ENCODE assay signal across 10 mouse cellular contexts in the genomic region with DNA sequence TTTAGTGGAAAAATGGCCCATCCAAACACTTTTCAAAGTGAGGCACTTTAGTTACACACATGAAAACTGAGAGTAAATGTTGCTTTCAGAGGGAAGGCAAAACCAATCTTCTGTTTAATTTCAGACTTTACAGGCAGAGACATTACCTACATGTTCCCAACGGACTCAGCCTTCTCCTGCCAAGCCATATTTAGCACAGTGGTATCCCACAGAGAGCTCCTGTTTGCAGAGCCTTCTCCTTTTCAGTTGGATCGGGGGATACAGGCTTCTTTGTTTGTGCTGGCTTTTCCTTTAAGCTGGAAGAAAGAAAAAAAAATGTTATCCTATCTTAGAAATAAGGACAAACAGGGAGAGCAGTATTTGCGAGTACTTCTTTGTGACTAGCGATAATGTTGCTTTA.
DNase-seq lines count a peak whose midpoint lies in the region; ATAC-seq and TF ChIP-seq lines count a peak whose summit lies in the region.
"Had no signal": no experiment of that assay in that cellular context is flagged by ENCODE, and none has a peak within 500 bp of the region (broad histone marks: within the 10 kb centered on the region; RNA-seq: fewer than 3 reads in every experiment).

No protein-coding gene starts in this region.

- no peak overlapping the region for H3K4me3 ChIP-seq in heart, postnatal 0 days (ENCODE audit: low read depth, low read length)
- H3K4me3 ChIP-seq in heart, embryonic 11.5 days (ENCODE audit: low read depth, low read length), result no peak overlapping the region
- no peak overlapping the region for H3K4me3 ChIP-seq in midbrain, postnatal 0 days (ENCODE audit: low read depth, low read length)
- no peak overlapping the region for H3K4me3 ChIP-seq in midbrain, embryonic 14.5 days (replicated peaks; ENCODE audit: low read depth, low read length)
- no peak overlapping the region for H3K4me3 ChIP-seq in layer of hippocampus, adult 2 months
- H3K4me3 ChIP-seq in forebrain, embryonic 14.5 days (ENCODE audit: low read depth, low read length), result no peak overlapping the region
- H3K4me3 ChIP-seq: liver, embryonic 13.5 days had no signal

- TF ChIP-seq CTCF in heart, postnatal 0 days (IDR thresholded peaks at IDR 0.05; ENCODE audit: low read depth), result no peak
- TF ChIP-seq CTCF in midbrain, postnatal 0 days (IDR thresholded peaks at IDR 0.05), result no peak
- TF ChIP-seq CTCF in layer of hippocampus, adult 2 months (conservative IDR thresholded peaks at IDR 0.05), result no peak

- TF ChIP-seq EP300 in heart, postnatal 0 days (IDR thresholded peaks at IDR 0.05; ENCODE audit: low read depth), result no peak

- no peaks in the 10 kb centered on the region for H3K36me3 ChIP-seq in heart, postnatal 0 days (replicated peaks; ENCODE audit: control insufficient read depth, insufficient read depth, low read length)
- no peaks in the 10 kb centered on the region for H3K36me3 ChIP-seq in heart, embryonic 11.5 days (ENCODE audit: control insufficient read depth, insufficient read depth, low read length)
- no peaks in the 10 kb centered on the region for H3K36me3 ChIP-seq in midbrain, postnatal 0 days (ENCODE audit: insufficient read depth, low read length)
- H3K36me3 ChIP-seq in midbrain, embryonic 14.5 days (ENCODE audit: control insufficient read depth, insufficient read depth, low read length), result no peaks in the 10 kb centered on the region
- no peaks in the 10 kb centered on the region for H3K36me3 ChIP-seq in forebrain, embryonic 14.5 days (ENCODE audit: control insufficient read depth, insufficient read depth, low read length)
- H3K36me3 ChIP-seq: liver, embryonic 13.5 days had no signal

- H3K9me3 ChIP-seq in heart, postnatal 0 days (replicated peaks; ENCODE audit: control insufficient read depth, low read length), result no peaks in the 10 kb centered on the region
- no peaks in the 10 kb centered on the region for H3K9me3 ChIP-seq in heart, embryonic 11.5 days (replicated peaks; ENCODE audit: control insufficient read depth, low read length)
- H3K9me3 ChIP-seq in midbrain, postnatal 0 days (ENCODE audit: low read length), result no peaks in the 10 kb centered on the region
- H3K9me3 ChIP-seq in midbrain, embryonic 14.5 days (ENCODE audit: control insufficient read depth, low read length), result 0 out of 2 replicates have a peak, but pooled peaks cover 5% of the 10 kb centered on the region
- no peaks in the 10 kb centered on the region for H3K9me3 ChIP-seq in forebrain, embryonic 14.5 days (replicated peaks; ENCODE audit: control insufficient read depth, low read length)
- H3K9me3 ChIP-seq: liver, embryonic 13.5 days had no signal

- no peak overlapping the region for H3K27ac ChIP-seq in heart, postnatal 0 days (ENCODE audit: low read depth)
- no peak overlapping the region for H3K27ac ChIP-seq in heart, embryonic 11.5 days (ENCODE audit: low read depth, low read length)
- H3K27ac ChIP-seq in midbrain, postnatal 0 days (ENCODE audit: low read depth, low read length), result no peak overlapping the region
- no peak overlapping the region for H3K27ac ChIP-seq in midbrain, embryonic 14.5 days (replicated peaks; ENCODE audit: low read depth, low read length)
- no peak overlapping the region for H3K27ac ChIP-seq in layer of hippocampus, adult 2 months
- no peak overlapping the region for H3K27ac ChIP-seq in forebrain, embryonic 14.5 days (ENCODE audit: low read depth, low read length)
- H3K27ac ChIP-seq: liver, embryonic 13.5 days had no signal

- H3K27me3 ChIP-seq in heart, postnatal 0 days (ENCODE audit: control insufficient read depth, insufficient read depth, low read length), result no peaks in the 10 kb centered on the region
- no peaks in the 10 kb centered on the region for H3K27me3 ChIP-seq in heart, embryonic 11.5 days (ENCODE audit: control insufficient read depth, insufficient read depth, low read length)
- H3K27me3 ChIP-seq in midbrain, postnatal 0 days (ENCODE audit: insufficient read depth, low read length), result no peaks in the 10 kb centered on the region
- no peaks in the 10 kb centered on the region for H3K27me3 ChIP-seq in midbrain, embryonic 14.5 days (ENCODE audit: control insufficient read depth, insufficient read depth, low read length)
- H3K27me3 ChIP-seq in forebrain, embryonic 14.5 days (replicated peaks; ENCODE audit: control insufficient read depth, insufficient read depth, low read length), result no peaks in the 10 kb centered on the region
- H3K27me3 ChIP-seq: liver, embryonic 13.5 days had no signal

- DNase-seq in heart, postnatal 0 days (ENCODE audit: low spot score), result no peak
- peak; percentile 10 for DNase-seq in midbrain, postnatal 0 days (ENCODE audit: low spot score)
- no peak for DNase-seq in midbrain, embryonic 14.5 days
- peak; percentile 46 to 69 for DNase-seq in cerebellum, postnatal 14 days
- no peak for DNase-seq in layer of hippocampus, adult 2 months (ENCODE audit: low spot score in 2 of 2)
- DNase-seq in forebrain, embryonic 14.5 days (ENCODE audit: low spot score), result no peak
- DNase-seq: kidney, adult 18-20 months; liver, embryonic 13.5 days; right cerebral cortex, postnatal 25 days had no signal

- ATAC-seq in heart, postnatal 0 days (ENCODE audit: insufficient read depth, low read depth), result no peak
- ATAC-seq in heart, embryonic 11.5 days (replicated peaks; ENCODE audit: insufficient number of reproducible peaks, low FRiP score, low TSS enrichment), result no peak
- ATAC-seq in midbrain, postnatal 0 days (ENCODE audit: low FRiP score), result no peak
- no peak for ATAC-seq in midbrain, embryonic 14.5 days (ENCODE audit: low FRiP score, low TSS enrichment)
- ATAC-seq in forebrain, embryonic 14.5 days, result no peak

- no peak overlapping the region; the same call in 1 of the 2 replicates for H3K9ac ChIP-seq in heart, postnatal 0 days (replicated peaks; ENCODE audit: low read depth, low read length)
- H3K9ac ChIP-seq in heart, embryonic 11.5 days (ENCODE audit: low read depth, low read length), result no peak overlapping the region
- H3K9ac ChIP-seq in midbrain, postnatal 0 days (replicated peaks; ENCODE audit: low read length, poor library complexity, severe bottlenecking), result no peak overlapping the region
- H3K9ac ChIP-seq in midbrain, embryonic 14.5 days (replicated peaks; ENCODE audit: low read length), result no peak overlapping the region
- H3K9ac ChIP-seq in forebrain, embryonic 14.5 days (ENCODE audit: low read length), result no peak overlapping the region
- H3K9ac ChIP-seq: liver, embryonic 13.5 days had no signal

- 45% methylated on average over 4 of the region's 4 CpGs for WGBS in heart, postnatal 0 days
- WGBS in heart, embryonic 11.5 days (ENCODE audit: insufficient replicate concordance), result 59% methylated on average over 4 of the region's 4 CpGs
- WGBS in midbrain, postnatal 0 days, result 50% methylated on average over 4 of the region's 4 CpGs
- WGBS in midbrain, embryonic 14.5 days, result 55% methylated on average over 4 of the region's 4 CpGs
- 45% methylated on average over 4 of the region's 4 CpGs for WGBS in forebrain, embryonic 14.5 days

- 0 out of 2 replicates have a peak overlapping the region, but pooled peaks have one; percentile 12 for H3K4me2 ChIP-seq in heart, postnatal 0 days (ENCODE audit: low read depth, low read length)
- H3K4me2 ChIP-seq in heart, embryonic 11.5 days, result no peak overlapping the region
- no peak overlapping the region for H3K4me2 ChIP-seq in midbrain, postnatal 0 days (ENCODE audit: low read depth, low read length, poor library complexity, severe bottlenecking)
- no peak overlapping the region for H3K4me2 ChIP-seq in midbrain, embryonic 14.5 days (ENCODE audit: low read length)
- no peak overlapping the region for H3K4me2 ChIP-seq in forebrain, embryonic 14.5 days (ENCODE audit: low read length)
- H3K4me2 ChIP-seq: liver, embryonic 13.5 days had no signal

- peaks cover 3% of the 10 kb centered on the region; the same call in 1 of the 2 replicates for H3K4me1 ChIP-seq in heart, postnatal 0 days (ENCODE audit: control insufficient read depth, insufficient read depth)
- no peaks in the 10 kb centered on the region for H3K4me1 ChIP-seq in heart, embryonic 11.5 days (ENCODE audit: control insufficient read depth, insufficient read depth, low read length)
- no peaks in the 10 kb centered on the region for H3K4me1 ChIP-seq in midbrain, postnatal 0 days (ENCODE audit: insufficient read depth, low read length)
- no peaks in the 10 kb centered on the region for H3K4me1 ChIP-seq in midbrain, embryonic 14.5 days (ENCODE audit: control insufficient read depth, insufficient read depth, low read length)
- no peaks in the 10 kb centered on the region for H3K4me1 ChIP-seq in forebrain, embryonic 14.5 days (ENCODE audit: control insufficient read depth, insufficient read depth, low read length)
- H3K4me1 ChIP-seq: liver, embryonic 13.5 days had no signal

Comparison
In these comparisons a context has a peak if more than half of its experiments do, and no peak if none do; other contexts are left out.
1. DNase-seq: peak in midbrain, postnatal 0 days (single experiment) and cerebellum, postnatal 14 days (2 of 2); none in heart, postnatal 0 days (single experiment), midbrain, embryonic 14.5 days (single experiment), layer of hippocampus, adult 2 months (0 of 2) and forebrain, embryonic 14.5 days (single experiment).